Mouse (Mus musculus): ENCODE measurements around the gene Hrc. TPM values are rescaled to one million over a fixed set of nuclear protein-coding genes. Genes with fewer than 3 reads are reported as not detected.

Gene Hrc
- polyA plus RNA-seq, 1 experiment from 2014 or later = 1.1 TPM

DNA sequence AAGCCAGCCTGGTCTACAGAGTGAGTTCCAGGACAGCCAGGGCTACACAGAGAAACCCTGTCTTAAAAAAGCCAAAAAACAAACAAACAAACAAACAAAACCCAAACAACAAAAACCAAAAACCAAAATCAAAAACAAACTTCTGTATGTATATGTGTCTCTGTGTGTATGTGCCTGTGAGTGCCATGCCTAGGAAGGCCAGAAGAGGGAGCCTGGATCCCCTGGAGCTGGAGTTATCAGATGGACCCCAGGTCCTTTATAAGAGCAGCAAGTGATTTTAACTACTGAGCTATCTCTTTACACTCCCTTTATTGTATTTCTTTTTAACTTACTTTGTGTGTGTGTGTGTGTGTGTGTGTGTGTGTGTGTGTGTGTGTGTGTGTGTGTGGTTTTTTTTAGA lies 9.3 kb upstream of the Hrc start:
- Histone ChIP-seq H3K9me3 (ENCODE audit: control insufficient read depth, low read length) (no peaks in the 10 kb centered on the region), H3K27ac (ENCODE audit: low read depth, low read length) (no peak overlapping the region), H3K27me3 (ENCODE audit: control insufficient read depth, insufficient read depth, low read length) (no peaks in the 10 kb centered on the region), H3K9ac (ENCODE audit: low read length) (no peak overlapping the region), H3K4me1 (ENCODE audit: control insufficient read depth, insufficient read depth, low read length) (no peaks in the 10 kb centered on the region), H3K36me3 (ENCODE audit: control insufficient read depth, insufficient read depth, low read length) (no peaks in the 10 kb centered on the region), H3K4me2 (ENCODE audit: low read depth) (no peak overlapping the region), H3K4me3 (ENCODE audit: low read depth, low read length) (no peak overlapping the region)
- ATAC-seq (ENCODE audit: insufficient read depth, low FRiP score, low TSS enrichment) (no peak), DNase-seq (ENCODE audit: low spot score) (no peak)

DNA sequence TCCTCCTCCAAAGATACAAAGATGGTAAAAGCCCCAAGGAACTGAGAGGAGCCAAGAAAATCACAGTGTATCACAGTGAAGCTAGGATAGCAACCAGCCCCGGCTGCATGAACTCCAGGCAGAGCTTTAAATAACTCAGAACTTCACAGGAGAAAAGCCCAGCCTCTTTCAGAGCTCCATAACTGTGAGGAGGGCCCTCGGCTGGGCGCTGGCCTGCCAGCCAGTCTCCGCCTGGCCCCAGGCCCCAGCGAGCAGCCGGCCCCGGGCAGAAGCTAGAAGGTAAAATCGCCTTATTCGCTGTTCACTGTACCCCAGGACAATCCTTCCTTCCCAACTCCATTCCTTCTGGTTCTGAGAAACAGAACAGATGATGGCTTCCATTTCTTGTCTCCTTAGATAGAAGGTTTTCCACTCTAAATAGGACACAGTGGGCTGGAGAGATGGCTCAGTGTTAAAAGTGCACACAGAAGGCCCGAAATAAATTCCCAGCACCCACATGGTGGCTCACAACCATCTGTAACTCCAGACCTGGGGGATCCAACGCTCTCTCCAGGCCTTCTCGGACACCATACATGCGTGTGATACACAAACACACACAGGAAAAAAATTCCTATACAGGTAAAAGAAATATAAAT lies 6.1 kb upstream of the Hrc start:
- DNase-seq (ENCODE audit: low spot score) = no peak
- Histone ChIP-seq H3K9ac (ENCODE audit: low read length) (no peak overlapping the region), H3K36me3 (ENCODE audit: control insufficient read depth, insufficient read depth, low read length) (no peaks in the 10 kb centered on the region; the same call in 1 of the 2 replicates), H3K4me2 (ENCODE audit: low read depth) (no peak overlapping the region), H3K9me3 (ENCODE audit: control insufficient read depth, low read length) (no peaks in the 10 kb centered on the region), H3K4me1 (ENCODE audit: control insufficient read depth, insufficient read depth, low read length) (peaks cover 7% of the 10 kb centered on the region; the same call in 1 of the 2 replicates), H3K4me3 (ENCODE audit: low read depth, low read length) (no peak overlapping the region), H3K27ac (ENCODE audit: low read depth, low read length) (no peak overlapping the region), H3K27me3 (ENCODE audit: control insufficient read depth, insufficient read depth, low read length) (no peaks in the 10 kb centered on the region)
- ATAC-seq (ENCODE audit: insufficient read depth, low FRiP score, low TSS enrichment) = no peak
- WGBS = 74% methylated on average over 13 of the region's 13 CpGs

- H3K27me3 ChIP-seq (ENCODE audit: control insufficient read depth, insufficient read depth, low read length) = no peaks in the 10 kb centered on the region
- no peak overlapping the region for H3K9ac ChIP-seq (ENCODE audit: low read length)
- WGBS = 83% methylated on average over 6 of the region's 6 CpGs
- no peak overlapping the region for H3K4me2 ChIP-seq (ENCODE audit: low read depth)
- no peaks in the 10 kb centered on the region for H3K9me3 ChIP-seq (ENCODE audit: control insufficient read depth, low read length)
- H3K4me3 ChIP-seq (ENCODE audit: low read depth, low read length) = no peak overlapping the region
- no peaks in the 10 kb centered on the region; the same call in 1 of the 2 replicates for H3K36me3 ChIP-seq (ENCODE audit: control insufficient read depth, insufficient read depth, low read length)
- peaks cover 11% of the 10 kb centered on the region for H3K4me1 ChIP-seq (ENCODE audit: control insufficient read depth, insufficient read depth, low read length)
- no peak for DNase-seq (ENCODE audit: low spot score)
- no peak overlapping the region for H3K27ac ChIP-seq (ENCODE audit: low read depth, low read length)
- ATAC-seq (ENCODE audit: insufficient read depth, low FRiP score, low TSS enrichment) = no peak
Observed at GRCm38 (mm10) chr7:45331502-45331901, 3.6 kb upstream of the Hrc start.

- no peak overlapping the region for H3K27ac ChIP-seq (ENCODE audit: low read depth, low read length)
- peaks cover 6% of the 10 kb centered on the region; the same call in 1 of the 2 replicates for H3K27me3 ChIP-seq (ENCODE audit: control insufficient read depth, insufficient read depth, low read length)
- no peaks in the 10 kb centered on the region; the same call in 1 of the 2 replicates for H3K36me3 ChIP-seq (ENCODE audit: control insufficient read depth, insufficient read depth, low read length)
- peak; percentile 67 for DNase-seq (ENCODE audit: low spot score)
- peak overlapping the region; percentile 64 for H3K9ac ChIP-seq (ENCODE audit: low read length)
- H3K9me3 ChIP-seq (ENCODE audit: control insufficient read depth, low read length) = no peaks in the 10 kb centered on the region
- 3% methylated on average over 22 of the region's 22 CpGs for WGBS
- peaks cover 11% of the 10 kb centered on the region for H3K4me1 ChIP-seq (ENCODE audit: control insufficient read depth, insufficient read depth, low read length)
- peak; percentile 56; the same call in 1 of the 2 replicates for ATAC-seq (ENCODE audit: insufficient read depth, low FRiP score, low TSS enrichment)
- H3K4me2 ChIP-seq (ENCODE audit: low read depth) = peak overlapping the region; percentile 76
- H3K4me3 ChIP-seq (ENCODE audit: low read depth, low read length) = peak overlapping the region; percentile 44
Observed at GRCm38 (mm10) chr7:45332685-45333425, 2.2 kb upstream of the Hrc start.

DNA sequence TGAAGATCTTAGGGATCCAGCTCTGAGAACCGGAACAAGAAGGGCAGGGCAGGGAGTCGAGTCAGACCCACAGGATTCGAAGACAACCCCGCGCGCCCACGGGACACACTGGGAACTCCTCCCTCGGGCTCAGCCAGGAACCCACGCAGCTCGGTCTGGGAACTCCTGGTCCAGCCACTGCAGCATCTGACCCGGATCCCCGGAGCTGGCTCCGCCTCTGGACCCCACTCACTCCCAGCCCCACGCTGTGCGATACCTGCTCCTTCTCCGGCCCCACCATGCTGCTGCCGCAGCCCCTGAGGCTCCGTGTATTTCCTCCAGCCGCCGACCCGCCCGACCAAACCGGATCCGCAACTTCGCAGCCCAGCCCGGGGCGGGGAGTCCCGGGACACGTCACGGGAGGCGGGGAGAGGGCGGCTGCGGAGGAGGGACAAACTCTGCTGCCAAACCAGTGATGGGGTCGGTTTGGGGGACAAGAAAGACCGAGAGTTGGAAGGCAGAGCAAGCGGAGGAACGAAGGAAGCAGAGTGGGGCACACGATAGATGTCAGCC lies 1.6 kb upstream of the Hrc start, which contains the start of gene Trpm4:
Trpm4 (minus strand) TSS at position 350 of the 552 bp plus-strand sequence.
- peak; percentile 57 for ATAC-seq (ENCODE audit: insufficient read depth, low FRiP score, low TSS enrichment)
- peak; percentile 84 for DNase-seq (ENCODE audit: low spot score)
- Histone ChIP-seq H3K4me2 (ENCODE audit: low read depth) (peak within 1 kb of the TSS; percentile 76), H3K27ac (ENCODE audit: low read depth, low read length) (no peak within 1 kb of the TSS), H3K36me3 (ENCODE audit: control insufficient read depth, insufficient read depth, low read length) (no peaks in the 10 kb centered on the region; the same call in 1 of the 2 replicates), H3K4me3 (ENCODE audit: low read depth, low read length) (peak within 1 kb of the TSS; percentile 44), H3K9ac (ENCODE audit: low read length) (peak within 1 kb of the TSS; percentile 64), H3K9me3 (ENCODE audit: control insufficient read depth, low read length) (no peaks in the 10 kb centered on the region), H3K4me1 (ENCODE audit: control insufficient read depth, insufficient read depth, low read length) (peaks cover 11% of the 10 kb centered on the region), H3K27me3 (ENCODE audit: control insufficient read depth, insufficient read depth, low read length) (peaks cover 6% of the 10 kb centered on the region; the same call in 1 of the 2 replicates)
- WGBS = under 1% methylated on average over 38 of the region's 38 CpGs

DNA sequence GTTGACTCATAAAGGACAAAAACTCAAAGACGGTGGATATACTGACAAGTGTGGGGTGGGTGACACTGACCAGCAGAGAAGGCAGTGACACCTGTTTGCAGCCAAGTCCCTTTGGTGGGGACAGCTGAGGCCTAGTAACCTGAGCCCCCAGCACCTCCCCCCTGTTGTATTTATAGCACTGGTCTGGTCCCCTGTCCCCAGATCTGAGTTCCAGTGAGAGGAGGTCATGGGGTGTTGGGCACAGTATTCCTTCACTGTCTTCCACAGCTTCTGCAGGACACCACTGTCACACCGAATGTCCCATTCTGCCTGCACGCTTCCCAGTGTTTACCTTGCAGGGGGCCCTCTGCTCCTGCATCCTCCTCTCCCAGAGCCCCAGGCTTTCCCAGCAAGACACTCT lies 485 bp upstream of the Hrc start:
- H3K4me1 ChIP-seq (ENCODE audit: control insufficient read depth, insufficient read depth, low read length) = peaks cover 15% of the 10 kb centered on the region
- no peak overlapping the region for H3K4me2 ChIP-seq (ENCODE audit: low read depth)
- H3K4me3 ChIP-seq (ENCODE audit: low read depth, low read length) = no peak overlapping the region
- ATAC-seq (ENCODE audit: insufficient read depth, low FRiP score, low TSS enrichment) = no peak
- peaks cover 6% of the 10 kb centered on the region; the same call in 1 of the 2 replicates for H3K27me3 ChIP-seq (ENCODE audit: control insufficient read depth, insufficient read depth, low read length)
- no peaks in the 10 kb centered on the region; the same call in 1 of the 2 replicates for H3K36me3 ChIP-seq (ENCODE audit: control insufficient read depth, insufficient read depth, low read length)
- H3K27ac ChIP-seq (ENCODE audit: low read depth, low read length) = no peak overlapping the region
- H3K9ac ChIP-seq (ENCODE audit: low read length) = no peak overlapping the region
- WGBS = 12% methylated on average over 3 of the region's 3 CpGs
- DNase-seq (ENCODE audit: low spot score) = no peak
- no peaks in the 10 kb centered on the region for H3K9me3 ChIP-seq (ENCODE audit: control insufficient read depth, low read length)

DNA sequence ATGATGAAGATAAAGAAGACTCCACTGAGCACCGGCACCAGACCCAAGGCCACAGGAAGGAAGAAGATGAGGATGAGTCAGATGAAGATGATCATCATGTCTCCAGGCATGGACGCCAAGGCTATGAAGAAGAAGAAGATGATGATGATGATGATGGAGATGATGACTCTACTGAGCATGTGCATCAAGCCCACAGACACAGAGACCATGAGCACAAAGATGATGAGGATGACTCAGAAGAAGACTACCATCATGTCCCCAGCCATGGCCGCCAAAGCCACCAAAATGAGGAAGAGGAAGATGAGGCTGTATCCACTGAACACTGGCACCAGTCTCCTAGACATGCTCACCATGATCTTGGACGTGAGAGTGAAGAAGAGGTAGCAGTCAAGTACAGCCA lies 1.2 kb downstream of the Hrc start:
- peaks cover 6% of the 10 kb centered on the region; the same call in 1 of the 2 replicates for H3K27me3 ChIP-seq (ENCODE audit: control insufficient read depth, insufficient read depth, low read length)
- 87% methylated on average over 4 of the region's 4 CpGs for WGBS
- H3K9ac ChIP-seq (ENCODE audit: low read length) = no peak overlapping the region
- no peak for ATAC-seq (ENCODE audit: insufficient read depth, low FRiP score, low TSS enrichment)
- H3K4me1 ChIP-seq (ENCODE audit: control insufficient read depth, insufficient read depth, low read length) = peaks cover 27% of the 10 kb centered on the region
- no peak overlapping the region for H3K27ac ChIP-seq (ENCODE audit: low read depth, low read length)
- H3K9me3 ChIP-seq (ENCODE audit: control insufficient read depth, low read length) = no peaks in the 10 kb centered on the region
- H3K4me2 ChIP-seq (ENCODE audit: low read depth) = no peak overlapping the region
- no peaks in the 10 kb centered on the region; the same call in 1 of the 2 replicates for H3K36me3 ChIP-seq (ENCODE audit: control insufficient read depth, insufficient read depth, low read length)
- no peak for DNase-seq (ENCODE audit: low spot score)
- no peak overlapping the region for H3K4me3 ChIP-seq (ENCODE audit: low read depth, low read length)

DNA sequence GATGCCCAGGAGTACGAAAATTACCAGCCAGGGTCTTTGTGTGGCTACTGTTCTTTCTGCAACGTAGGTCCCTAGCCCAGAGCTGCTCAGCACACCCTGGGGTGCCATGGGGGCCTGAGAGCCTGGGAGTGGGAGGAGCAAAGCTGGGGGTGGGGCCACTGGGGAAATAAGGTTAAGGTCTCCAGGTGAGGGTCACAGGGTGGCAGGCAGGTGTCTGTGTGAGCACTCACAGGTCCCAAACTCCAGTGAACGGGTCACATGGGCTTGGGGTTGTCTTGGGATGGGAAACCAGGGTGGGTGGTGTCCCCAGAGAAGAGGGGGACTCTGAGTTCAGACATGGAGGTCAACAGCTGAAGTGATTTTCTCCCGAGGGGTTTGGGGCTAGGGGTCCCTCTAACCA lies 2.4 kb downstream of the Hrc start:
- 9% methylated on average over 4 of the region's 4 CpGs for WGBS
- Histone ChIP-seq H3K4me3 (ENCODE audit: low read depth, low read length) (no peak overlapping the region), H3K27ac (ENCODE audit: low read depth, low read length) (no peak overlapping the region), H3K36me3 (ENCODE audit: control insufficient read depth, insufficient read depth, low read length) (no peaks in the 10 kb centered on the region), H3K4me2 (ENCODE audit: low read depth) (no peak overlapping the region), H3K27me3 (ENCODE audit: control insufficient read depth, insufficient read depth, low read length) (peaks cover 6% of the 10 kb centered on the region; the same call in 1 of the 2 replicates), H3K9me3 (ENCODE audit: control insufficient read depth, low read length) (no peaks in the 10 kb centered on the region), H3K9ac (ENCODE audit: low read length) (no peak overlapping the region), H3K4me1 (ENCODE audit: control insufficient read depth, insufficient read depth, low read length) (peaks cover 26% of the 10 kb centered on the region)
- DNase-seq (ENCODE audit: low spot score) (no peak), ATAC-seq (ENCODE audit: insufficient read depth, low FRiP score, low TSS enrichment) (no peak)

Measured in neural tube, embryonic 11.5 days (tissue).